Mouse (Mus musculus) stomach, postnatal 0 days (tissue): ENCODE results near the gene Tas2r121.
"Not testable (repeated sequence)": the region's sequence is repeated elsewhere in the genome, so short reads cannot be mapped to it uniquely, and the experiment has no call there.

Experiments
- CTCF ChIP-seq: IDR thresholded peaks from 2 replicates; pipeline ENCODE4 v1.5.1; 2016; ENCODE audit warnings: antibody characterized with exemption, low read depth, mild to moderate bottlenecking, moderate library complexity
- EP300 ChIP-seq: optimal IDR thresholded peaks from 2 replicates; pipeline ENCODE3; 2016; ENCODE audit warnings: antibody characterized with exemption

- TF ChIP-seq CTCF, EP300: not testable (repeated sequence)
These were observed 9.2 kb downstream of the Tas2r121 start for GRCm38 (mm10) chr6:132691596-132691995.
